Mouse (Mus musculus): ENCODE measurements around the gene Grik5.

The Grik5 gene

GRCm38 (mm10) chr7:25071979-25072715, at the start of gene Grik5, which contains the start of gene Zfp574:
Grik5 (minus strand) TSS chr7:25072346.
Zfp574 (plus strand) TSS chr7:25072567.
- peak; percentile 30 to 45 for DNase-seq

GRCm38 (mm10) chr7:25121240-25121786, 49.2 kb upstream of the Grik5 start:
- no peak for DNase-seq

GRCm38 (mm10) chr7:25120061-25120834, 48.1 kb upstream of the Grik5 start:
- peak; percentile 58 to 68 for DNase-seq

- DNase-seq: no peak
Measured at GRCm38 (mm10) chr7:25112956-25113603, 40.9 kb upstream of the Grik5 start.

GRCm38 (mm10) chr7:25112178-25112955, 40.2 kb upstream of the Grik5 start:
- DNase-seq: no peak

GRCm38 (mm10) chr7:25110336-25110735, 38.2 kb upstream of the Grik5 start:
- no peak for DNase-seq

- DNase-seq: no peak
Measured at GRCm38 (mm10) chr7:25109355-25109754, 37.2 kb upstream of the Grik5 start.

GRCm38 (mm10) chr7:25106790-25107502, 34.8 kb upstream of the Grik5 start:
- DNase-seq: no peak

GRCm38 (mm10) chr7:25105411-25106160, 33.4 kb upstream of the Grik5 start:
- peak; percentile 67 to 88 for DNase-seq

GRCm38 (mm10) chr7:25099581-25099980, 27.4 kb upstream of the Grik5 start:
- DNase-seq: no peak

- no peak for DNase-seq
Measured at GRCm38 (mm10) chr7:25098169-25098568, 26.0 kb upstream of the Grik5 start.

GRCm38 (mm10) chr7:25089875-25090274, 17.7 kb upstream of the Grik5 start:
- DNase-seq: no peak

- DNase-seq: no peak
Measured at GRCm38 (mm10) chr7:25088968-25089367, 16.8 kb upstream of the Grik5 start.

GRCm38 (mm10) chr7:25088531-25088930, 16.4 kb upstream of the Grik5 start:
- no peak for DNase-seq

GRCm38 (mm10) chr7:25087972-25088371, 15.8 kb upstream of the Grik5 start:
- no peak for DNase-seq

- DNase-seq: no peak
Measured at GRCm38 (mm10) chr7:25087256-25087912, 15.2 kb upstream of the Grik5 start.

GRCm38 (mm10) chr7:25086656-25087055, 14.5 kb upstream of the Grik5 start:
- DNase-seq: no peak

GRCm38 (mm10) chr7:25084621-25085020, 12.5 kb upstream of the Grik5 start:
- no peak for DNase-seq

GRCm38 (mm10) chr7:25082510-25082909, 10.4 kb upstream of the Grik5 start:
- DNase-seq: peak in 1 of 2 experiments; percentile 63

GRCm38 (mm10) chr7:25080431-25080830, 8.3 kb upstream of the Grik5 start:
- no peak for DNase-seq

All from lung, postnatal 4 days (tissue).